Mouse (Mus musculus): Measurements from ENCODE around the gene Mlxip.

DNA sequence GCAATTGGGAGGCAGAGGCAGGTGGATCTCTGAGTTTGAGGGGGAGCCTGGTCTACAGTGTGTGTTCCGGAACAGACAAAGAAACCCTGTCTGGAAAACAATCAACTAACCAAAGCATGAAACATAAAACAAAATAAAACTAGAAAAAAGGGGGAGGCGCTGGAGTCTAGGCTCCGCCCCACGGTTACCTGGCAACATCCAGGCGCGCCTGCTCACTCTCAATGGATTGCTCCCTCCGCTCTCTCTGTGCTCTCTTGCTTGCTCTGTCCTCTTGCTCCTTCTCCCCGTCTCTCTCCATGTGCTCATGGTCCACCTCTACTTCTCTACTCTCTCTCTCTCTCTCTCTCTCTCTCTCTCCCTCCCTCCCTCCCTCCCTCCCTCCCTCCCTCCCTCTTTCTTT lies 11.9 kb upstream of the Mlxip start:
- no peak for TF ChIP-seq TAL1 (IDR thresholded peaks at IDR 0.05; ENCODE audit: low read length)
- no peak for TF ChIP-seq GATA1 (IDR thresholded peaks at IDR 0.05; ENCODE audit: low read length)

All from erythroblast, embryonic 14.5 days (primary cell).